ENCODE assay signal across 15 mouse cellular contexts in genomic region chr10:78320526-78320925, GRCm38 (mm10). TPM values are rescaled to one million over a fixed set of nuclear protein-coding genes. Genes with fewer than 3 reads are reported as not detected.
DNase-seq lines count a peak whose midpoint lies in the region; ATAC-seq lines count a peak whose summit lies in the region.
"Had no signal": no experiment of that assay in that cellular context is flagged by ENCODE, and none has a peak within 500 bp of the region (broad histone marks: within the 10 kb centered on the region; RNA-seq: fewer than 3 reads in every experiment).

No protein-coding gene starts in this region.

- DNase-seq in hindbrain, embryonic 11.5 days (ENCODE audit: low spot score) = no peak
- DNase-seq in lung, postnatal 36 days = peak; percentile 28
- DNase-seq in lung, postnatal 25 days (ENCODE audit: low spot score) = no peak
- DNase-seq in cerebellum, adult 9-11 months = peak; percentile 91
- no peak for DNase-seq in heart, postnatal 10 days
- DNase-seq in adrenal gland, adult 8-10 months = no peak
- DNase-seq: liver, embryonic 13.5 days; lung, postnatal 4 days; spleen, adult 18-20 months; thymus, postnatal 25 days had no signal

- no peak overlapping the region for H3K9ac ChIP-seq in hindbrain, embryonic 13.5 days
- H3K9ac ChIP-seq in hindbrain, embryonic 11.5 days (ENCODE audit: low read depth, low read length) = no peak overlapping the region
- H3K9ac ChIP-seq: liver, embryonic 13.5 days had no signal

- no peak for ATAC-seq in hindbrain, embryonic 13.5 days (ENCODE audit: low FRiP score)
- ATAC-seq in hindbrain, embryonic 11.5 days (ENCODE audit: low FRiP score) = no peak
- ATAC-seq in megakaryocyte-erythroid progenitor cell, adult 5-6 weeks (replicated peaks; ENCODE audit: low FRiP score, low TSS enrichment, poor library complexity, severe bottlenecking) = 0 out of 2 replicates have a peak, but pooled peaks have one; percentile 31
- ATAC-seq: activated CD4-positive, CD25-positive, alpha-beta regulatory T cell, adult 4 months; midbrain, embryonic 16.5 days had no signal

- H3K9me3 ChIP-seq in hindbrain, embryonic 13.5 days = no peaks in the 10 kb centered on the region
- no peaks in the 10 kb centered on the region for H3K9me3 ChIP-seq in hindbrain, embryonic 11.5 days (ENCODE audit: control insufficient read depth, low read length)
- H3K9me3 ChIP-seq: liver, embryonic 13.5 days had no signal

- H3K4me2 ChIP-seq in hindbrain, embryonic 13.5 days = no peak overlapping the region
- H3K4me2 ChIP-seq in hindbrain, embryonic 11.5 days (replicated peaks; ENCODE audit: low read depth, low read length) = no peak overlapping the region
- H3K4me2 ChIP-seq: liver, embryonic 13.5 days had no signal

- 94% methylated on average over 1 of the region's 1 CpGs for WGBS in hindbrain, embryonic 13.5 days
- WGBS in hindbrain, embryonic 11.5 days = 80% methylated on average over 1 of the region's 1 CpGs

- no peaks in the 10 kb centered on the region for H3K27me3 ChIP-seq in hindbrain, embryonic 13.5 days
- H3K27me3 ChIP-seq in hindbrain, embryonic 11.5 days (ENCODE audit: control insufficient read depth, insufficient read depth, low read length) = no peaks in the 10 kb centered on the region
- H3K27me3 ChIP-seq: liver, embryonic 13.5 days had no signal

- H3K4me3 ChIP-seq in hindbrain, embryonic 13.5 days = no peak overlapping the region
- no peak overlapping the region for H3K4me3 ChIP-seq in hindbrain, embryonic 11.5 days (ENCODE audit: low read depth, low read length)
- H3K4me3 ChIP-seq: liver, embryonic 13.5 days had no signal

- intact Hi-C loops in heart, postnatal 10 days (cut with DNase I) = no loop called here

- H3K4me1 ChIP-seq in hindbrain, embryonic 13.5 days (replicated peaks) = peaks cover 43% of the 10 kb centered on the region
- H3K4me1 ChIP-seq in hindbrain, embryonic 11.5 days (replicated peaks; ENCODE audit: control insufficient read depth, insufficient read depth, low read length) = no peaks in the 10 kb centered on the region

- H3K36me3 ChIP-seq in hindbrain, embryonic 13.5 days = peaks cover 11% of the 10 kb centered on the region
- no peaks in the 10 kb centered on the region for H3K36me3 ChIP-seq in hindbrain, embryonic 11.5 days (ENCODE audit: control insufficient read depth, insufficient read depth, low read length)
- H3K36me3 ChIP-seq: liver, embryonic 13.5 days had no signal

- peak overlapping the region; percentile 6; the same call in 1 of the 2 replicates for H3K27ac ChIP-seq in hindbrain, embryonic 13.5 days
- no peak overlapping the region for H3K27ac ChIP-seq in hindbrain, embryonic 11.5 days (ENCODE audit: low read depth, low read length)
- H3K27ac ChIP-seq: liver, embryonic 13.5 days had no signal

RNA-seq across cellular contexts. Expression of gene Agpat3, which starts 31.8 kb away (rescaled TPM):
- 51.2 and 54.4 TPM in 2 replicates for polyA plus RNA-seq in hindbrain, embryonic 13.5 days (2015; fragmentation: Nextera tagmentation; extraction: Ambion mirVana)
- 44.1 and 46.0 TPM in 2 replicates for polyA plus RNA-seq in hindbrain, embryonic 11.5 days (2014; fragmentation: Nextera tagmentation; extraction: Ambion mirVana)
- total RNA-seq in megakaryocyte-erythroid progenitor cell, adult 5-6 weeks (2014; fragmentation: Nextera tagmentation) = 20.4 and 22.9 TPM in 2 replicates
- total RNA-seq in megakaryocyte-erythroid progenitor cell, adult 5-6 weeks (2017) = 11.6 and 23.9 TPM in 2 replicates
- 100 to 1,000 TPM; 290 to 296 TPM for total RNA-seq in heart, postnatal 10 days (2021)
- 100 to 1,000 TPM; 228 to 370 (median 267) TPM for total RNA-seq in adrenal gland, adult 8-10 months (2022)
- total RNA-seq: MEL had no signal

Comparison
In these comparisons a context has a peak if more than half of its experiments do, and no peak if none do; other contexts are left out.
1. DNase-seq: peak in lung, postnatal 36 days (single experiment) and cerebellum, adult 9-11 months (single experiment); none in hindbrain, embryonic 11.5 days (single experiment), lung, postnatal 25 days (single experiment), heart, postnatal 10 days (0 of 2) and adrenal gland, adult 8-10 months (single experiment).
2. RNA of gene Agpat3, which starts 31.8 kb away (total RNA-seq): 228 to 370 TPM in adrenal gland, adult 8-10 months and 290 to 296 TPM in heart, postnatal 10 days; 11.6 to 23.9 TPM in megakaryocyte-erythroid progenitor cell, adult 5-6 weeks; every median in the first group is over 4 times any median in the second.